Mouse (Mus musculus): ENCODE results near the gene Ccdc124. TPM values are rescaled to one million over a fixed set of nuclear protein-coding genes. Genes with fewer than 3 reads are reported as not detected.
"Not testable (repeated sequence)": the region's sequence is repeated elsewhere in the genome, so short reads cannot be mapped to it uniquely, and the experiment has no call there.

The Ccdc124 gene
- total RNA-seq, 2 experiments from 2014 or later = 94.8 to 99.0 TPM

- Histone ChIP-seq H3K27ac (no peak overlapping the region), H3K4me3 (no peak overlapping the region)
- TF ChIP-seq CTCF (IDR thresholded peaks at IDR 0.05) = no peak
- intact Hi-C loops (cut with DNase I) = no loop called here
- no peak for DNase-seq (ENCODE audit: extremely low spot score in 1 of 2, low spot score in 2 of 2)
Measured at GRCm38 (mm10) chr8:70903112-70903511, 29.4 kb upstream of the Ccdc124 start.

- intact Hi-C loops (cut with DNase I) = no loop called here
- no peak for DNase-seq (ENCODE audit: extremely low spot score in 1 of 2, low spot score in 2 of 2)
- TF ChIP-seq CTCF (IDR thresholded peaks at IDR 0.05) = no peak
Measured at GRCm38 (mm10) chr8:70902211-70902610, 28.5 kb upstream of the Ccdc124 start.

DNA sequence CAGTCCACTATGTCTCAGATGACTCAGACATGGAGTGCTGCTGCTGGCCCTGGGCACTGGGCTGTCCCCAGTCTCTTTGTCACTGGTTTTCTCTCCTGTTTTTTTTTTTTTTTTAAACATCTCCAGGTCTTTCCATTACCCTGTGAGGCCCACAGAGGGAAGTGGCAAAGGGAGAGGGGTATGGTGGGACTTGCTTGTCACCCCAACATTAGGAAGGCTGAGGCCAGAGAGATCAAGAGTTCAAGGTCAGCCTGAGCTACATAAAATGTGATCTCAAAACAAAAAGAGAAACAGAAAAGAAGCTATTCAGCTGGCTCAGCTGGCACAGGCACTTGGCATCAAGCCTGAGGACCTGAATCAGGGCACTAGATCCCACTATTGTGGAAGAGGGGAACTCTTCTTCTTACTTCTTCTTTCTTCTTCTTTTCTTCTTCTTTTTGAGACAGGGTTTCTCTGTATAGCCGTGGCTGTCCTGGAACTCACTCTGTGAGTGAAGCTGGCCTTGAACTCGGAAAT lies 27.2 kb upstream of the Ccdc124 start:
- TF ChIP-seq CTCF (IDR thresholded peaks at IDR 0.05) = no peak
- DNase-seq (ENCODE audit: extremely low spot score in 1 of 2, low spot score in 2 of 2) = no peak
- Histone ChIP-seq H3K4me3 (no peak overlapping the region), H3K27ac (no peak overlapping the region)
- intact Hi-C loops (cut with DNase I) = no loop called here

More at GRCm38 (mm10) chr8:70902211-70902610, 28.5 kb upstream of the Ccdc124 start:
- H3K27ac ChIP-seq = no peak overlapping the region
- no peak overlapping the region for H3K4me3 ChIP-seq

- TF ChIP-seq CTCF (IDR thresholded peaks at IDR 0.05) = no peak
- intact Hi-C loops (cut with DNase I) = loop anchor here (2.0 to 10.0 kb wide), 4 partner anchors 66 to 566 kb away; partner anchors contain the start of genes Abhd8, Dda1, Mrpl34 and Use1
- Histone ChIP-seq H3K27ac (no peak overlapping the region), H3K4me3 (no peak overlapping the region)
- no peak for DNase-seq (ENCODE audit: extremely low spot score in 1 of 2, low spot score in 2 of 2)
Measured at GRCm38 (mm10) chr8:70899226-70899625, 25.5 kb upstream of the Ccdc124 start.

GRCm38 (mm10) chr8:70898661-70899198 lies 25.0 kb upstream of the Ccdc124 start:
- DNase-seq (ENCODE audit: extremely low spot score in 1 of 2, low spot score in 2 of 2) = no peak
- Histone ChIP-seq H3K27ac (no peak overlapping the region), H3K4me3 (no peak overlapping the region)
- intact Hi-C loops (cut with DNase I) = loop anchor here (2.0 to 10.0 kb wide), 4 partner anchors 66 to 566 kb away; partner anchors contain the start of genes Abhd8, Dda1, Mrpl34 and Use1
- no peak for TF ChIP-seq CTCF (IDR thresholded peaks at IDR 0.05)

DNA sequence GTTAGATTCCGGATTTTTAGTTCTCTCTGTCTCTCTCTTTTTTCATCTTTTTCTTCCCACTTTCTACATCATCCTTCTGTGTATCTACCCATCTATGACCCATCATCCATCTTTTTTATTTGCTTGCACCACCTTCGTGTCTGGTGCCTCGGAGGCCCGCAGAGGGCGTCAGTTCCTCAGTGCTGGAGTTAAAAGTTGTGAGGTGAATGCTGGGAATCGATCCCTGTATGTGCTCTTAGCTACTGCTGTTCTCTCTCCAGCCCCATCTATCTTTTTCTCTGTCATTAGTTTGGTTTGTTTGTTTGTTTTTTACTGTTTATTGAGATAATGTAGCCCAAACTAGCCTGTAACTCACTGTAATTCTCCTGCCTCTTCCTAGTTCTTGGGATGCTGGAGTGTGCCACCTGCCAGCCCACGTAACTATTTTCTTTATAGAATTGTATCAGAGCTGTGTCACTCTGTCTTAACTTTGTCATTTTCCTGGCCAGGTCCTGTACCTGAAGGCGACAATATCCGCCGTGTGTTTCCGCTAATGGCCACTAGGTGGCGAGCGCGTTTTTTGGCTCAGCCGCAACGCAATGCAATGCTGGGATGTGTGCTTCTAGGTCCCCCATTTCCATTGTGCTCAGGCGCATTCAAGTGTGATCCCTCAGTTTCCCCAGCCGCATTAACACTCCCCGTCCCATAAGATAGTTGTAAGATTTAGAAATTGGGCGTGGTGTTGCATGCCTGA lies 24.1 kb upstream of the Ccdc124 start:
- intact Hi-C loops (cut with DNase I) = loop anchor here (1.0 to 10.0 kb wide), 6 partner anchors 25 to 567 kb away; partner anchors contain the start of genes Abhd8, Ccdc124, Dda1 and Haus8
- Histone ChIP-seq H3K27ac (peak overlapping the region; percentile 91), H3K4me3 (peak overlapping the region; percentile 97)
- peak; percentile 85 for TF ChIP-seq CTCF (IDR thresholded peaks at IDR 0.05)
- peak; percentile 83 to 86 for DNase-seq (ENCODE audit: extremely low spot score in 1 of 2, low spot score in 2 of 2)

DNA sequence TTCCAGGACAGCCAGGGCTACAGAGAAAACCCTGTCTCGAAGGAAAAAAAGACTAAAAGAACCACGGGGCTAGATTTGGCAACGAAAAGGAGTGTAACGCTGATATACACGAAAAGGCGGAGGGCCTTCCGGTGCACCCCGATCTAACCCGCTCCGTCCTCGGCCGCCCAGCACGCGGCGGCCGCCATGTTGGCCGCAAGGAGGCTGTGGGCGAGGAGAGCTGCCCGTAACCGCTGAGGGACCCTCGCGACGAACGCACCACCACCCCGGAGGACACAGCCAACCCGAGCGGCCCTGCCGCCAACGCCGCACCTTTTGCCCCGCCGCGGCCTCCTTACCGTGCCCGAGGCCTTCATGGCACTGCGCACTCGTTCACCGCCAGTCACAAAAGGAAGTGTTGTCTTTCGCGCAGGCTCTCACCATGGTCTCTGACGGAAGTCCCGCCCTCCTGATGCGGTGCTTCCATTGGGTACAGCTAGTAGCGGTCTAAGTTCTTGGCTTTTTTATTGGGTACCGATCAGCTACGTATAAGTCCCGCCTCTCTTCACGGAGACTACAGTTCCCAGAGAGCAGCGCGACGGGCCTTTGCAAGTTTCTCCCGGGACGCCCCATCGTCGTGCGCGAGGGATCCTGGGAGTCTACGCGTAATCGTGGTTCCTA lies 23.4 kb upstream of the Ccdc124 start, which contains the start of gene Rpl18a:
Gene Rpl18a, minus strand, starts transcription at position 392 of the 660 bp plus-strand sequence.
- peak; percentile 27 for TF ChIP-seq CTCF (IDR thresholded peaks at IDR 0.05)
- DNase-seq (ENCODE audit: extremely low spot score in 1 of 2, low spot score in 2 of 2) = peak; percentile 91 to 95
- intact Hi-C loops (cut with DNase I) = loop anchor here (1.0 to 10.0 kb wide), 4 partner anchors 24 to 568 kb away; partner anchors contain the start of genes Abhd8, Ccdc124, Dda1 and Haus8
- Histone ChIP-seq H3K4me3 (peak within 1 kb of the TSS; percentile 97), H3K27ac (peak within 1 kb of the TSS; percentile 97)

GRCm38 (mm10) chr8:70896316-70897020 lies 22.7 kb upstream of the Ccdc124 start:
- H3K27ac ChIP-seq = peak overlapping the region; percentile 97
- DNase-seq (ENCODE audit: extremely low spot score in 1 of 2, low spot score in 2 of 2) = no peak
- intact Hi-C loops (cut with DNase I) = loop anchor here (1.0 to 10.0 kb wide), 4 partner anchors 23 to 568 kb away; partner anchors contain the start of genes Abhd8, Ccdc124, Dda1 and Haus8
- TF ChIP-seq CTCF (IDR thresholded peaks at IDR 0.05) = no peak
- H3K4me3 ChIP-seq = peak overlapping the region; percentile 97

DNA sequence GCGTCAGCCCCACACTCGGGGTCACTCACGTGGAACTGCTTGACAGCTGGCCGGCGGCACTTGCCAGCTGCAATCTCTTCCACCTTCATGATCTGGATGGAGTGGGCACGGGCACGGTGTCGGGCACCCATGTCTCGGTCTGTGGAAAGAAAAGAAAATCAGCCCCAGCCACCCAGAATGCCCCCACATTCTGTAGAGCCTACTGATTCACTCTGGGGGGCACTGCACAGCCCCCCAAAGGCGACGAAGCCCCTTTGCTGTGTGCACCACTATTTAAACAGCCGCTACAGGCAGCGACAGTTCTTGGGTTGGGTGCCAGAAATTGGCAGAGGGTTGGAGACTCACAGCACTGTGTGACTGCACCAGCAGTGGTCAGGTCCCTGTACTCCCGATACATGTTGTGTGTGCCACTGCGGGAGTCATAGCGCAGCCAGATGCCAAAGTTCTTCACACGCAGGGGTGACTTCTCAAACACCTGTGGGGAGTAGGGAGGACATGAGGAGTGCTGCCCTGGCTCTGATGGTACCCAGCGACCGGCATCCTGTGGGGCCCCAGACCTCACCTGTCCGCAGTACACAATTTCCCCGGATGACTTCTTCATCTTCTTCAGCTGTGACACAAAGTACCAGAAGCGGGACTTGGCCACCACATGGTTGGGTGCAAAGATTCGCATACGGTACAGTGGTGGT lies 22.0 kb upstream of the Ccdc124 start:
- not testable (repeated sequence) for H3K4me3 ChIP-seq
- intact Hi-C loops (cut with DNase I) = loop anchor here (2.0 to 10.0 kb wide), 3 partner anchors 377 to 569 kb away; partner anchors contain the start of genes Abhd8, Dda1, Haus8 and Mrpl34

DNA sequence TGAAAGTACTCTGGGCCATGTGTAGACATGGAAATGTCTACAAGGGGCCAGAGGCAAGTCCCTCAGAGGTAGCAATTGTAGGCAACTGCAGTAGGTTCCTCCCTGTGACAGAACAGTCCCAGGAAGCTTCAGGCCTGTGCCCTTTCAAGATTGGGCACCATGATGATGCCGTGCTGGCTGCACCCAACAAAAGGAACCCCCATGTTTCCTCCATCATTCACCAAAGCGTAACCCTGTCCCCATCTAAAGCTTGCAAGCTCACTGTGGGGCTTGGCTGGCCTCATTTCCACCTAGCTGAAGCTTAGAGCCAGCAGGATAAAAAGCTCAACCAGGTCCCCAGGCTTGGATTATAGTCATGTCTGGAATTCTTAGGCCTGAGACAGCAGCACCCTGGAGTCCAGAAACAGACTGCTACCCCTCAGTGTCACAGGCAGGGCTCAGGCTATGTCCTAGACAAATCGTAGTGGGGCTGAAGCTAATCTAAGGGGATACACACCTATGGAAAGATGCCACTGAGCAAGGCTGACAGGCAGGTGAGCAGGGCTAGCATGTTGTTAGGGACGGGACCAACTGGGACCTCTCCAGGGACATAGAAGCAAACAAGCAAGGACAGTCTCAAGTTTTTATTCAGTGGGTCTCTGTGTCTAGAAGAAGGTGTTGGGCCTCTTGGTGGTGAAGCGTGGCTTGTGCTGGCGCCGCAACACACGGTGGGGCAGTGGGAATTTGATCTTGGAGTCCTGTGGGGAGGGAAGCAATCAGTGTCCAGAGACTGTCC lies 21.2 kb upstream of the Ccdc124 start:
- no peak for DNase-seq (ENCODE audit: extremely low spot score in 1 of 2, low spot score in 2 of 2)
- no peak overlapping the region for H3K27ac ChIP-seq
- TF ChIP-seq CTCF (IDR thresholded peaks at IDR 0.05) = no peak
- no peak overlapping the region for H3K4me3 ChIP-seq
- intact Hi-C loops (cut with DNase I) = loop anchor here (5.0 to 10.0 kb wide), 2 partner anchors 472 to 570 kb away; partner anchors contain the start of genes Abhd8, Dda1, Mrpl34 and Use1

More for the DNA sequence above, 22.0 kb upstream of the Ccdc124 start:
- not testable (repeated sequence) for H3K27ac ChIP-seq; DNase-seq (ENCODE audit: extremely low spot score in 1 of 2, low spot score in 2 of 2)
